Mouse (Mus musculus) intestine, embryonic 15.5 days (tissue): ENCODE results near the gene Ddx5. TPM values are rescaled to one million over a fixed set of nuclear protein-coding genes. Genes with fewer than 3 reads are reported as not detected.
"Not testable (repeated sequence)": the region's sequence is repeated elsewhere in the genome, so short reads cannot be mapped to it uniquely, and the experiment has no call there.

ENCODE experiments used
- ATAC-seq: fragments of 200-750 bp; cut with Nextera tagmentation; 2 replicates; pipeline ENCODE4 v1.8.0; 2017; ENCODE audit warnings: moderate TSS enrichment, moderate library complexity
- H3K27ac ChIP-seq: fragments of 300-500 bp; sonication (generic); 2 replicates; pipeline ENCODE4 v1.5.1; 2015; ENCODE audit warnings: mild to moderate bottlenecking, inconsistent platforms
- H3K27me3 ChIP-seq: fragments of 300-500 bp; sonication (generic); replicated peaks from 2 replicates; pipeline ENCODE4 v1.6.1; 2015; ENCODE audit warnings: inconsistent platforms
- H3K36me3 ChIP-seq: fragments of 300-500 bp; sonication (generic); 2 replicates; pipeline ENCODE4 v1.6.1; 2015; ENCODE audit warnings: inconsistent platforms
- H3K4me1 ChIP-seq: fragments of 300-500 bp; sonication (generic); replicated peaks from 2 replicates; pipeline ENCODE4 v1.6.1; 2015; ENCODE audit warnings: inconsistent platforms
- H3K4me2 ChIP-seq: fragments of 300-500 bp; sonication (generic); replicated peaks from 2 replicates; pipeline ENCODE4 v1.6.1; 2015; ENCODE audit warnings: mild to moderate bottlenecking, inconsistent platforms
- H3K4me3 ChIP-seq: fragments of 300-500 bp; sonication (generic); replicated peaks from 2 replicates; pipeline ENCODE4 v1.5.1; 2015; ENCODE audit warnings: inconsistent platforms
- H3K9ac ChIP-seq: fragments of 300-500 bp; sonication (generic); 2 replicates; pipeline ENCODE4 v1.6.1; 2015; ENCODE audit warnings: inconsistent platforms
- H3K9me3 ChIP-seq: fragments of 300-500 bp; sonication (generic); 2 replicates; pipeline ENCODE4 v1.6.1; 2016; ENCODE audit warnings: inconsistent platforms
- WGBS: fragments of 180-500 bp; shearing (Covaris S2); methylation state at CpG from one replicate; pipeline ENCODE4 v1.1.7; 2015; 5-methylcytosine and 5-hydroxymethylcytosine counted together
- polyA plus RNA-seq: library from polyadenylated mRNA; unstranded; fragments of >200 nt; fragmentation: Nextera tagmentation; extraction: Ambion mirVana; gene quantifications from 2 replicates; pipeline ENCODE4 v1.2.1, GENCODE M21; 2015

Ddx5 gene
- polyA plus RNA-seq, 1 experiment from 2014 or later: 283 TPM

DNA sequence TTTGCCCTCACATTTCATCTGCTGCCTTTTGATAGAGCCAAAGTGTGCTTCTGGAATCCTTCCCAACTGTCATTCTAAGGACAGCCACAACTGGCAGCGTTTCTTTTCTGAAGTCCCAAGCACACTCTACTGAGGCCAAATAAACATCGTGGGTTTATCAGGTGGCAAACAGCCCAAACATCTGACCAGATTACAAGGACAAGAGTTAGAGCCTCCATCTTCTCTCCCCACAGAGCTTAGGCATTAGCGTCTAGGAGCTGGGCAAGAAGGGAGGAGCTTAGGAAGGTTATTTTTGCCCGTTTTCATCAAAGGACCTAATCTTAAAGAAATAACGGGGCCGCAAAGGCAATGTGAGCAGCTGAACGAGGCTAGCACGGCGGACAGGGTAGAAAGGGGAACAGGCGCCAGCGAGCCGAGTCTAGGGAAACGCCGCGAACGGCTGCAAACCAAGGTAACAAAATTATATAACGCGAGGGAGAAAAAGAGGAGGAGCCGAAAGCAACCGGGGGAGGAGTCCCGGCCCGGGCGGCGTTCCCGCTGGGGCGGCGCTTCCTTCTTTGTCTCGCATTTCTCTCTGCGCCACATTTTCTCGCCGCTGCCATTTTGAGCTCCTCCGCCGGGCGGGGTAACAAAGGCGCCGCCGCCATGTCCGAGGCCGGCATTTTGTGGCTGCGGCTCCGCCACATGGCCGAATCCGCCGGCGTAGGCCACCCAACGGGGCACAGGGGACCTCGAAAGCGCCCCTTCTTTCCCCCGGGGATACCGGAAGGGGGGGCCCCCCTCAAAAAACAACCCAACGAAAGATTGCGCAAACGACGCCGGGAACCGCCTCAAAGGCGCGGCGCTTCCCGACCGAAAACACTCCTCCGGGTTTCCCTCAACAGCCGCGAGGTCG lies 1.6 kb downstream of the Ddx5 start:
- Histone ChIP-seq H3K9ac (peak overlapping the region; percentile 96), H3K27me3 (no peaks in the 10 kb centered on the region), H3K4me3 (peak overlapping the region; percentile 88), H3K4me1 (peaks cover 4% of the 10 kb centered on the region; the same call in 1 of the 2 replicates), H3K4me2 (peak overlapping the region; percentile 67), H3K36me3 (peaks cover 17% of the 10 kb centered on the region), H3K27ac (peak overlapping the region; percentile 100), H3K9me3 (no peaks in the 10 kb centered on the region)
- under 1% methylated on average over 65 of the region's 65 CpGs for WGBS
- peak; percentile 29 for ATAC-seq

DNA sequence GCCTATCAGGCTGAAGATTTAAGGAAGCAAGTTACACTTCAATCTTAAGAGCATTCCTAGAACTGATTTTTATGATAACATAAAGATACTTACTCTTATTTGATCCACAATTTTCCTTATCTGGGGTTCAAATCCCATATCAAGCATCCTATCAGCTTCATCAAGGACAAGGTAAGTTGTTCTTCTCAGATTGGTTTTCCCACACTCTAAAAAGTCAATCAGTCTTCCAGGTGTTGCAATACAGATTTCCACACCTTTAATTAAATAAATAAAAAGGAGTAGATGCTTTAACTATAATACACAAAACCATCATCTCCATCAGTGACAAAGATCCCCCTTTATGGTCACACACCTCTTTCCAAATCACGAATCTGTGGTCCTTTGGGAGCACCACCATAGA lies 3.9 kb downstream of the Ddx5 start:
- H3K9ac ChIP-seq: no peak overlapping the region
- no peak overlapping the region for H3K4me3 ChIP-seq
- 0 out of 2 replicates have a peak overlapping the region, but pooled peaks have one; percentile 67 for H3K4me2 ChIP-seq
- no peaks in the 10 kb centered on the region for H3K9me3 ChIP-seq
- ATAC-seq: no peak
- WGBS: 63% methylated on average over 1 of the region's 1 CpGs
- no peak overlapping the region for H3K27ac ChIP-seq
- no peaks in the 10 kb centered on the region for H3K27me3 ChIP-seq
- H3K4me1 ChIP-seq: peaks cover 6% of the 10 kb centered on the region; the same call in 1 of the 2 replicates
- peaks cover 19% of the 10 kb centered on the region for H3K36me3 ChIP-seq

GRCm38 (mm10) chr11:106784476-106784875 lies 4.5 kb downstream of the Ddx5 start:
- Histone ChIP-seq H3K36me3 (peaks cover 19% of the 10 kb centered on the region), H3K27me3 (no peaks in the 10 kb centered on the region), H3K9me3 (no peaks in the 10 kb centered on the region), H3K4me1 (peaks cover 7% of the 10 kb centered on the region; the same call in 1 of the 2 replicates), H3K4me2 (no peak overlapping the region), H3K27ac (no peak overlapping the region), H3K4me3 (no peak overlapping the region), H3K9ac (no peak overlapping the region)
- WGBS: 87% methylated on average over 2 of the region's 2 CpGs
- ATAC-seq: no peak

DNA sequence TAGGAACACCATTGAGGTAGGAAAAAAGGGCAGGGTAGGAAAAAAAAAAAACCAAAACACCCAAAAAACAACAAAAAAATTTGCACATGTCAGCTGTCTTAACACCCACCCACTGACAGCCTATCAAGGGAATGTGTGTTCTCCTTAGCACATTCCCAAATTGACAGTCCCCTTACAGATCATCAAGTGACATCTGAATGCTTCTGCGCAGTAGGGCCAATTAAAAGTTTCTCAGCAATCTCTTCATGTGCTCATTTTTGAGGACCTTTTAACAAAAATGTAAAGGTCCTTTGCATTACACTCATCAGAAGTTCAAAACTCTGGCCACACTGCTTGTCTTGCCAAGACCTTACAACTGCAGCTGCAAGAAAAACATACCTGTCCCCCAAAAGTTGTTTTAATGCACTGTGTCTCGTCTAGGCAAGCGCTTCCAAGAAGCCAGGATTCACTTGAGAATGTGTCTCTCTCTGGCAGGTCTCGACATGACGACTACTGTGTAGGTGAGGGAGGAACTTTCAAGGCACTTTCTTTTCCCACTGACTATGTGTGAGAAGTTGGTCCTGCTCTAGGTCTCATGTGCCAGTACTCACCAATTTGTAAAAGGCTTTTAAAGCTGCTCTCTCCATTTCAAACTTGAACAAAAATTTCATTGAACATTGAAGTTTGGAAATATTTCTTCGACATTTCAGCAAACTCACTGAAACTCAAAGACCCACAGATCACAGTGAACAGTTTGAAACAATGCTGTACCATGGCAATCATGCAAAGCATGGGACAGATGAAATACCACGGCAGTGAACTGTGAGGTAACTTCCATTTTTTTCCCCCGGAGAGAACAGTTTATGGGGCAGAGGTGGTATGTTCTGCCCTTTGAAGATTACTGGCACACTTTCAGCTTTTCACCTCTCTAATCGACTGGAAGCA lies 5.9 kb downstream of the Ddx5 start:
- no peak overlapping the region for H3K4me3 ChIP-seq
- H3K4me2 ChIP-seq: no peak overlapping the region
- H3K4me1 ChIP-seq: peaks cover 7% of the 10 kb centered on the region; the same call in 1 of the 2 replicates
- ATAC-seq: no peak
- 78% methylated on average over 9 of the region's 9 CpGs for WGBS
- no peaks in the 10 kb centered on the region for H3K27me3 ChIP-seq
- no peaks in the 10 kb centered on the region for H3K9me3 ChIP-seq
- no peak overlapping the region for H3K9ac ChIP-seq
- H3K27ac ChIP-seq: no peak overlapping the region
- H3K36me3 ChIP-seq: peaks cover 19% of the 10 kb centered on the region

- H3K4me3 ChIP-seq, H3K27me3 ChIP-seq, H3K9ac ChIP-seq, H3K9me3 ChIP-seq, H3K27ac ChIP-seq, ATAC-seq, H3K4me2 ChIP-seq: not testable (repeated sequence)
- H3K4me1 ChIP-seq: peaks cover 13% of the 10 kb centered on the region; the same call in 1 of the 2 replicates
- peaks cover 19% of the 10 kb centered on the region for H3K36me3 ChIP-seq
- WGBS: 84% methylated on average over 7 of the region's 7 CpGs
Observed at GRCm38 (mm10) chr11:106782271-106782670, 6.7 kb downstream of the Ddx5 start.

DNA sequence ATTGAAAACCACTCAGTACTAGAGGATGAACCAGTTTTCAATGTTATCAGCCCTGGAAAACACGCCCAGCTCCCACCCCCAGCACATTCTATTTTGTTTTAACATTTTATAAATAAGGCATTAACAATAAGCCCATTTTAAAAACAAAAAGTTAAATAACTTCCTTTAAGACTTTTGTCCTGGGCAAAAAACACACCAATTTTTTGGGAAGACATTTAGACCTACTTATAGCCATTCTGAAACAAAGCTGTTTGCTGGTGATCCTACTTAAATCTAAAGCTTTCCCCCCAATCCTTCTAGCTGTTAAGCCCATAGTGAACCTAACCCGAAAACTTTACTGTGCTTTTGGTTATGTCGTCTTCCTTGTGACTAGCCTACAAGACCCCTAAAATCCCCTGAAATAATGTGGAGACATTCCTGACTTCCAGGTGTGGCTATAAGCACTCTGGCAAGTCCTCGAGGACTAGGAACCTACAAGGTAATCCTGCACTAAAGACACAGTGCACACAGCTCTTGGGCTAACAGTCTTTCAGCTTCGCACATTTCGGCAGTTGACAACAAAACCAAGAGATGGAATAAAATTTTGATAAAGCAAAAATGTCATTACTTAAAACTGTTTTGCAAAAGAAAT lies 8.3 kb downstream of the Ddx5 start:
- Histone ChIP-seq H3K27me3 (no peaks in the 10 kb centered on the region), H3K9me3 (no peaks in the 10 kb centered on the region), H3K9ac (no peak overlapping the region), H3K36me3 (peaks cover 19% of the 10 kb centered on the region), H3K4me1 (peaks cover 14% of the 10 kb centered on the region; the same call in 1 of the 2 replicates), H3K4me2 (no peak overlapping the region), H3K4me3 (no peak overlapping the region), H3K27ac (0 out of 2 replicates have a peak overlapping the region, but pooled peaks have one; percentile 13)
- 77% methylated on average over 6 of the region's 6 CpGs for WGBS
- no peak for ATAC-seq

DNA sequence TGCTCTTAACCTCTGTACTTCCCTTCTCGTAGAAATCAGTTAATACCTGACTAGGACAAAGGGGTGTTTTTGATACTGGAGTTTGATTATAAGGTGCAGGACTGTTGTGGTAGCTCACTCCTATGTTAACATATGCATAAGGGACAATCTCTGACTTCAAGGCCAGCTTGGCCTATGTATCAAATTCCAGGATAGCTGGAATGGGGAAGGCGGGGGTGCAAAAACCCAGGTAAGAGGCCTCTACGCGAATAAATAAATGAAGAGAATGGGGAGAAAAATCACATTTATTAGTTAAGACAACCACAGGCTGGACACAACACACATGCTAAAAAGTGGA lies 8.9 kb downstream of the Ddx5 start:
- Histone ChIP-seq H3K9me3 (no peaks in the 10 kb centered on the region), H3K4me1 (0 out of 2 replicates have a peak, but pooled peaks cover 12% of the 10 kb centered on the region), H3K4me3 (0 out of 2 replicates have a peak overlapping the region, but pooled peaks have one; percentile 92), H3K9ac (no peak overlapping the region), H3K36me3 (peaks cover 17% of the 10 kb centered on the region), H3K27ac (peak overlapping the region; percentile 99), H3K4me2 (peak overlapping the region; percentile 70; the same call in 1 of the 2 replicates), H3K27me3 (no peaks in the 10 kb centered on the region)
- ATAC-seq: no peak
- 68% methylated on average over 4 of the region's 4 CpGs for WGBS

- 0 out of 2 replicates have a peak, but pooled peaks cover 12% of the 10 kb centered on the region for H3K4me1 ChIP-seq
- peak; percentile 98 for ATAC-seq
- H3K27ac ChIP-seq: peak within 1 kb of the TSS; percentile 99
- peak within 1 kb of the TSS; percentile 70 for H3K4me2 ChIP-seq
- H3K27me3 ChIP-seq: no peaks in the 10 kb centered on the region
- no peaks in the 10 kb centered on the region for H3K9me3 ChIP-seq
- H3K4me3 ChIP-seq: peak within 1 kb of the TSS; percentile 92
- WGBS: 2% methylated on average over 30 of the region's 30 CpGs
- H3K36me3 ChIP-seq: peaks cover 22% of the 10 kb centered on the region
- peak within 1 kb of the TSS; percentile 93 for H3K9ac ChIP-seq
Observed at GRCm38 (mm10) chr11:106779388-106780088, 9.4 kb downstream of the Ddx5 start, which contains the start of gene Polg2. Polg2 (minus strand) TSS chr11:106779537.

- Histone ChIP-seq H3K27ac (peak overlapping the region; percentile 99), H3K9ac (peak overlapping the region; percentile 93), H3K4me3 (peak overlapping the region; percentile 92), H3K4me2 (peak overlapping the region; percentile 70), H3K4me1 (0 out of 2 replicates have a peak, but pooled peaks cover 12% of the 10 kb centered on the region), H3K9me3 (no peaks in the 10 kb centered on the region), H3K27me3 (no peaks in the 10 kb centered on the region), H3K36me3 (peaks cover 29% of the 10 kb centered on the region)
- WGBS: under 1% methylated on average over 39 of the region's 39 CpGs
- peak; percentile 79 for ATAC-seq
Observed at GRCm38 (mm10) chr11:106778589-106779387, 10.2 kb downstream of the Ddx5 start.

DNA sequence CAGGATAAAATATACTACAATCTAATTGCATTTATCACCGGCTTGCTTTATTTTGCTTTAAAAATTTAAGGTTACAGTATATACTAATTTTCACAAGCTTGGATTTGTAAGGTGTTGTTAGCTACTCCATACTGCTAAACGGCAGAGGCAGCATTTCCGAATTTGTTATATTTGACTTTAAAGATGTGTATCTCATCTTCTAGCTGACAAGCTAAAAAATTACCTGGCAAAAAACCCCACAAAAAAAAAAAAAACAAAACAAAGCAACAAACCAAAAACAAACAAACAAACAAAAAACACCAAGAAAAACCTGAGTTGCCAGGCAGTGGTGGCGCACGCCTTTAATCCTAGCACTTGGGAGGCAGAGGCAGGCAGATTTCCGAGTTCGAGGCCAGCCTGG lies 10.9 kb downstream of the Ddx5 start:
- Histone ChIP-seq H3K9ac (no peak overlapping the region), H3K4me3 (0 out of 2 replicates have a peak overlapping the region, but pooled peaks have one; percentile 92), H3K36me3 (peaks cover 30% of the 10 kb centered on the region), H3K4me2 (peak overlapping the region; percentile 70), H3K27me3 (no peaks in the 10 kb centered on the region), H3K9me3 (no peaks in the 10 kb centered on the region), H3K27ac (0 out of 2 replicates have a peak overlapping the region, but pooled peaks have one; percentile 45), H3K4me1 (0 out of 2 replicates have a peak, but pooled peaks cover 12% of the 10 kb centered on the region)
- ATAC-seq: no peak
- WGBS: 82% methylated on average over 7 of the region's 7 CpGs
